Mouse (Mus musculus) lung, adult 2 months (tissue): ENCODE results near the gene Cela3b. TPM values are rescaled to one million over a fixed set of nuclear protein-coding genes. Genes with fewer than 3 reads are reported as not detected.

Experiments used
- DNase-seq: peaks from one replicate; pipeline ENCODE4 v3.0.0; 2022
- H3K4me1 ChIP-seq: fragments of 200-500 bp; 2 replicates; pipeline ENCODE4 v1.6.1; 2011; ENCODE audit warnings: low read length; ENCODE audit not compliant: control insufficient read depth, insufficient read depth
- H3K4me3 ChIP-seq: fragments of 200-500 bp; replicated peaks from 2 replicates; pipeline ENCODE3; 2011; ENCODE audit warnings: low read depth, mild to moderate bottlenecking, control low read depth, low read length; ENCODE audit errors: extremely low read depth
- CTCF ChIP-seq: fragments of 200-500 bp; IDR thresholded peaks from 2 replicates; pipeline ENCODE4 v1.5.1; 2011; ENCODE audit warnings: mild to moderate bottlenecking, low read length, control low read depth; ENCODE audit not compliant: insufficient read depth
- POLR2A ChIP-seq: fragments of 200-500 bp; IDR thresholded peaks from 2 replicates; pipeline ENCODE4 v1.6.1; 2011; ENCODE audit warnings: low read depth, mild to moderate bottlenecking, control low read depth, low read length, borderline replicate concordance; ENCODE audit errors: extremely low read depth
- WGBS: fragments of 180-500 bp; shearing (Covaris S2); methylation state at CpG from one replicate; pipeline ENCODE4 v1.1.7; 2018; 5-methylcytosine and 5-hydroxymethylcytosine counted together
- polyA plus RNA-seq: library from polyadenylated mRNA; depleted of rRNA; stranded (reverse); fragments of >200 nt; gene quantifications from 2 replicates; pipeline ENCODE4 v1.2.3, GENCODE M21; 2012

Gene Cela3b
- polyA plus RNA-seq, 1 experiment: 0.57 TPM

DNA sequence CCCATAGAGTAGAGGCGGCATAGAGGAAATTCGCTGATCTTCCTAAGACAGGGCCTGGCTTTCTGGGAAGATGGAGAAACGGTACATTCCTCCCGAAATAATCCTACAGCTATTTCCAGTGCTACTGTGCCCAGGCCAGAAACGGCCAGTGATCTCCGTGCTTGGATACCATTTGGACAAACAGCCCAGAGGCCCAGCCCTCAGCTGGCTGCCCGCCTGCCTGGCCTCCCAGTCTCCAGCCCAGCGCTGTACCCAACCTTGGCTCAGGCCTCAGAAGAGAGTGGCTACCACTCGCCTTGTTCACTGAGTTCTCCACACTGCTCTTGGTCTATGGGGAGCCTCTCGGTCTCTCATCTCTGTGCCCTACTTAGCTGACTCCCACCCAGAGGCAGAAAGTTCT lies 19.4 kb upstream of the Cela3b start:
- no peak overlapping the region for H3K4me3 ChIP-seq
- WGBS: 72% methylated on average over 10 of the region's 10 CpGs
- DNase-seq: no peak
- H3K4me1 ChIP-seq: no peaks in the 10 kb centered on the region; the same call in 1 of the 2 replicates
- TF ChIP-seq CTCF (no peak), POLR2A (no peak)

DNA sequence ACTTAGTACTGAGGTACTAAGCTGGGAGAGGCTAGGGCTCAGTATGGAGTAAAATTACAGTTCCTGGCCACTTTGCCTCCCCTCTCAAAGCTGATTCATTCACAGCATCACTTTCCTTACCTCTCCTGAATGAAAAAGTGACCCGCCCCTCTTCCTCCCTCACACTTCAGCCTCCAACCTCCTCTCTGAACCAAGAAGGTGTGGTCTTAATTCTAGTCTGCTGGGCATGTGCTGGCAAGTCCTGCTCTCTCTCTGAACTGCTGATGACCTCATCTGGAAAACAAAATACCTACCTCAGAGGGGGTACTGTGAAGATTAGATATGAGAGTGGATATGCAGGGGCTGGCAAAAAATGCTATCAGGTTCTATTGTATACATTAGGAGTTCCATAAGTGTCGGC lies 18.8 kb upstream of the Cela3b start:
- H3K4me3 ChIP-seq: no peak overlapping the region
- no peak for DNase-seq
- 74% methylated on average over 2 of the region's 2 CpGs for WGBS

DNA sequence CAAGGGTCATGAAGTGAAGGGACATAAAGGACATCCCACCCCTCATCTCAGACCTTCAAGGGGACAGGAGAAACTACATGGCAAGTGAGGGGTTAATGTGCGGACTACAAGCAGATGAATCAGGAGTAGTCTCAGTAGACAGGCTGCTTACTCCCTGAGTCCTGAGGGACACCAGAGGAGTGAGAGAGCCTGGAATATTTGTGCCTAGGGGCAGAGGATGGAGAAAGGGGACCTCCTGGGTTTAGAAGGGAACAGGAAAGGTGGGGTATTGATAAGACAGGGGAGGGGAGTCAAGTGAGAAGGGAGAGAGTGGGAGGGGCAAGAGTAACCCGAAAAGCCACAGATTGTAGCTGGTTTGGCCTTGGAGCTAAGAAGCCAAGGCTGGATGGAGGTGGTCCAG lies 18.3 kb upstream of the Cela3b start:
- no peak for TF ChIP-seq POLR2A
- TF ChIP-seq CTCF: no peak
- DNase-seq: no peak
- Histone ChIP-seq H3K4me1 (no peaks in the 10 kb centered on the region; the same call in 1 of the 2 replicates), H3K4me3 (no peak overlapping the region)
- WGBS: 62% methylated on average over 2 of the region's 2 CpGs

More for the DNA sequence above, 18.8 kb upstream of the Cela3b start:
- H3K4me1 ChIP-seq: no peaks in the 10 kb centered on the region; the same call in 1 of the 2 replicates
- TF ChIP-seq POLR2A: no peak
- no peak for TF ChIP-seq CTCF

GRCm38 (mm10) chr4:137448197-137448596 lies 17.9 kb upstream of the Cela3b start:
- no peak for DNase-seq
- 29% methylated on average over 6 of the region's 6 CpGs for WGBS
- TF ChIP-seq POLR2A (no peak), CTCF (no peak)
- Histone ChIP-seq H3K4me1 (no peaks in the 10 kb centered on the region; the same call in 1 of the 2 replicates), H3K4me3 (no peak overlapping the region)

DNA sequence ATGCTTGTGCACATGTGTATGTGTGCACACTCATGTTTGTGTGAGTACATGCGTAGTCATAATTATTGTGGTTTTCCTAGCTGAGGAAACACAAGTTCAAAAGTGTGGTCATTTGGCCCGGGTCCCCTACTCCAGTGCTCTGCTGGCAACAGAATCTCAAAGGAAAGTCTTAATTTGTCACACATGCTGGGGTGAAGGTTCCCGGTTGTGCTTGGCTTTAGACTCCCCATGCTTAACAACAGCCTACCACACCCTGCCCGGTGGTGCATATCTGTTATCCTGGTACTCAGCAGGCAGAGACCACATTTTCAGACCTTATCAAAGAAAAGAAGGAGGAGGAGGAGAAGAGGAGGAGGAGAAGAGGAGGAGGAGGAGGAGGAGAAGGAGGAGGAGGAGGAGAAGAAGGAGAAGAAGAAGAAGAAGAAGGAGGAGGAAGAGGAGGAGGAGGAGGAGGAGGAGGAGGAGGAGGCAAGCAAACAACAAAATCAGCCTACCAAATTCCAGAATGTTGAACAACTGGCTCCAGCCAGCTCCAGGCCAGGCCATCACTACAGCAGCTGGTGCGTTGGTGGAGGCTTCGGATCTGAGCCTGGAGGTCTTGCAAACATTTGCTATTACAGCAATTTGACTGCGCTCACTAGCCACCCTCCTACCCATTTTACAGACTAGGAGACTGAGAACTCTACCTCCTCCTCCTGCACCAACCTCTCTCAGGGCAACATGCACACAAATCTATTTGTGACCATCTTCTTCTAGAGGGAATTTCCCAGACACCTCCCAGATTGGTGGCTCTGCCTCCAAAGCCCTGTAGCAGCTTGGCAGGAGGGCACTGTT lies 17.2 kb upstream of the Cela3b start:
- Histone ChIP-seq H3K4me3 (no peak overlapping the region), H3K4me1 (no peaks in the 10 kb centered on the region; the same call in 1 of the 2 replicates)
- no peak for DNase-seq
- 44% methylated on average over 7 of the region's 7 CpGs for WGBS
- no peak for TF ChIP-seq POLR2A
- no peak for TF ChIP-seq CTCF

GRCm38 (mm10) chr4:137445881-137446280 lies 15.5 kb upstream of the Cela3b start:
- TF ChIP-seq POLR2A (no peak), CTCF (no peak)
- 89% methylated on average over 4 of the region's 4 CpGs for WGBS
- H3K4me3 ChIP-seq: no peak overlapping the region
- DNase-seq: no peak
- H3K4me1 ChIP-seq: no peaks in the 10 kb centered on the region; the same call in 1 of the 2 replicates

- no peak for TF ChIP-seq POLR2A
- TF ChIP-seq CTCF: peak; percentile 74
- 17% methylated on average over 5 of the region's 5 CpGs for WGBS
- peak; percentile 77 for DNase-seq
- H3K4me1 ChIP-seq: no peaks in the 10 kb centered on the region; the same call in 1 of the 2 replicates
- H3K4me3 ChIP-seq: no peak overlapping the region
Measured at GRCm38 (mm10) chr4:137443625-137444024, 13.3 kb upstream of the Cela3b start.

- DNase-seq: no peak
- TF ChIP-seq POLR2A: no peak
- 83% methylated on average over 4 of the region's 4 CpGs for WGBS
Measured at GRCm38 (mm10) chr4:137441332-137441731, 11.0 kb upstream of the Cela3b start.

GRCm38 (mm10) chr4:137438842-137439241 lies 8.5 kb upstream of the Cela3b start:
- WGBS: 82% methylated on average over 8 of the region's 8 CpGs
- no peak for DNase-seq
- TF ChIP-seq CTCF (no peak), POLR2A (no peak)

More at GRCm38 (mm10) chr4:137441332-137441731, 11.0 kb upstream of the Cela3b start:
- Histone ChIP-seq H3K4me3 (no peak overlapping the region), H3K4me1 (no peaks in the 10 kb centered on the region)

More at GRCm38 (mm10) chr4:137438842-137439241, 8.5 kb upstream of the Cela3b start:
- Histone ChIP-seq H3K4me1 (no peaks in the 10 kb centered on the region), H3K4me3 (no peak overlapping the region)
